Mouse (Mus musculus): ENCODE results near the gene Phlda2.
A peak's percentile ranks its signal among the peaks of the same experiment; 100 is the strongest.

The Phlda2 gene

DNA sequence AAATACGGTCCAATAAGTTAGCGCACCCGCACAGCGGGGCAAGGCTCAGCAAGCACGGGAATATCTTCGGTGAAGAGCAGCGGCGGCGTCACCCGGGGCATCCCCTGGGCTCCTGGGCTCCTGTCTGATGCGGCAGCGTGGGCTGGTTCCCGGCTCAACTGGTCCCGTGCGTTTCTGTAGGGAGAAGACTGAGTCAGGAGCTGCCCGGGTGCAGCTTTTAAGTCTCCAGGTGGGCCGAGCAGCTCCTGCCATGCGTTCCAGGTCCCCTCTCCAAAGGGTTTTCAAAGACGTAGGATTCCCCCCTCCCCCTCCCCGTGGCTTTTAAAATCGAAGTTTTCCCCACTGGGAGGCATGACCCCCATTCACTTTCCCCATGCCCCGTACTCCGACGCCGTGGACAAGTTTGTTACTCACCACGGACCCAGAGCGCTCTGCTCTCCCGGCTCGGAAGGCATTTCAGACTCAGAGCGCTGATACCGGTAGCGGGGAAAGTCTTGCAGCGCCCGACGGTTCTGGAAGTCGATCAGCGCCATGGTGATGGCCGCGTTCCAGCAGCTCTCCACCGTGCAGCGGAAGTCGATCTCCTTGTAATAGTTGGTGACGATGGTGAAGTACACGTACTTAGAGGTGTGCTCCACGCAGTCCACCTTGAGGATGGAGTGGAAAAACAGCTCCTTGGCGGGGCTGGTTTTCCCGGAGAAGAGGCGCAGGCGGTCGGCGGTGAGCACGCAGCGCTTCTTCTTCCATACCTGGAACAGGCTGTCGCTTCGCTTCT is 1.1 kb downstream of the Phlda2 start:
- no peak for DNase-seq (ENCODE audit: low spot score)

DNA sequence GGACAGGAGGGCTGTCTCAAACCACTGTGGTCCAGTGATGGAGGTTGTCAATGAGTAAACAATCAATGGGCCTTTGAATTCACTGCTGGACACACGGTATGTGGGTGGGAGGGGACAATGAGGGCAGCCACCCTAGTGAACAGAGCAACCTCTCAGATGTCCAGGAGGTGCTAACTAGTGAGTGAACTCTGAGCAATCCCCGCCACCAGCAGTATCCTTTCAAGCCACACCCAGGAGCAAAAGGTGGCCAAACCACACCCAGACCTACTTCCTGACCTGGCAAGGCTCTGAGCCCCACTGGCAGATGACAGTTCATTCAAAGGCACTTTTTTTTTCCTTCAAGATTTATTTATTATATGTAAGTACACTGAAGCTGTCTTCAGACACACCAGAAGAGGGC is 2.0 kb downstream of the Phlda2 start:
- DNase-seq (ENCODE audit: low spot score), result no peak

- no peak for DNase-seq (ENCODE audit: low spot score)
Measured at GRCm38 (mm10) chr7:143498584-143498983, 4.4 kb downstream of the Phlda2 start.

DNA sequence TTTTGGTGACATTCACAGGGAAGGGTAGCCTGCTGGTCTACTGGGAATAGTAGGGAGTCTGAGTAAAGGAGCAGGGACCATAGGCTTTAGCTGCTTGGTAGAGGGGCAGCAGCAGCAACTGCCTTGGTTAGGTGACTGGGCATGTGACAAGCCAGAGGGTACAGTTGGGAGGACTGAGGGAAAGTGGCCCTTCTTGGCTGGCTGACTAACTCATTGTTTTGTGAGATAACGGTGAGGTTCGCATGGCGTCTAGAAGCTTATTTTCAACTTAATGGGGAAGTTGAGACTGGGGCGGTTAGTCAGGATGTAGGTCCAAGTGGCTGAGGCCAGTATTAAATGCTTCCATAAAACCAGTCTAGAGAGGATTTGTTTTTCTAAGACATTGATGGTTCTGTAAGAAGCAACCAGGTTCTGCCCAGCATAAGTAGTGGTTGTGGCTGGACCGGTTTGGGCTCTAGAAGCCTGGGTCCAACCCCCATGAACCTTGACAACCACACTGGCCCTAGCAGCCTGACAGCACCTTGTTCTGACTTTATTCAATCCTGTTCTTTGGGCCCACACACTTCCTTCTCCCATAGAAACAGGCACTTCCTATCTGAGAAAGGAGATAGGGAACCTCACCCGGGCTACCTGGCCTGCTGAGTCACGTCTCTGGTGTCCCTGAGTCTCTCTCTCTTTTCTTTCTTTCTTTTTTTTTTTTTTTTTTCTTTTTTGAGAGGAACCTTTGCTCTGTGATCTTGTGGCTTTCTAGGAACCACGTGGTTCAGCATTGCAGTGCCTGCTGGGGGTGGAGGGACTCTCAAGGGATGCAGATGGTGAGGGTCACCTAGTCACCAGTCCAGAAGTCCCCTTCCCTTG is 7.6 kb downstream of the Phlda2 start:
- DNase-seq (ENCODE audit: low spot score), result no peak

- no peak for DNase-seq (ENCODE audit: low spot score)
Measured at GRCm38 (mm10) chr7:143493616-143494126, 9.3 kb downstream of the Phlda2 start.

DNA sequence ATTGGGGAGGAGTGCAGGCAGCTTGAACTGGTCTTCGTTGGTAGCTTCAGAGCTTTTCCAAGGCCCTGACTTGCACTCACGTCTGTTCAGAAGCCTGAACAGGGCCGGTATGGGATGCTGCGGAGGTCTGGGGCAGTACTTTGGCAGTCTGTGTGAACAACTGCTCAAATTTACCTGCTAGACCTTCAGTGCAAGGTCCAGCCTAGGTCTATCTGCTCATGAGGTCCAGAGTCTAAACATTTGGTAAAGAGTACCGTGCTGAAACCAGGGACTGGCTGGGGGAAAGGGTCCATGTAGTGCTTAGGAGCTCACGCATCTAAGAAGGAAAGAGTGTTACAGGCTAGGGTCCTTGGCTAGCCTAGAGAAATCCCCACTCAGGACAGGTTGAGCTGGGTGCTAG is 13.2 kb downstream of the Phlda2 start:
- DNase-seq (ENCODE audit: low spot score), result no peak

DNA sequence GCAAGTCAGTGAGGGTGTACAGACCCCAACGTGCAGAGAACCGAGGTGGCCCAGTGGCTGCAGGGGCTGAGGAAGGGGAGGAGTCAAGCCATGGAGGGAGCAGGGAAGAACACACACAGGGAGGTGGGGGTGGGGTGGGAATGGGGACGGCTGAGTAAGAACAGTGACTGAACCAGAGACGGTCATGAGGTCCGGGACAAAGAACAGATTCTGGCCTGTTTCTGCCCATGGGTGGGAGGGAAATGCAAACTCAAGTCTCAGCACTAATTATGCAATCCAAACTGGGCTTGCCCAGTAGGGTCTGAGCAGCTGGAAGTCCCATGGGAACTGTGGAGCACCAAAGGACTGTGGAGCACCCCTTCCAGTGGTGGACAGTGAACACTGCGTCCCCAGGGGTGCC is 20.4 kb downstream of the Phlda2 start:
- no peak for DNase-seq (ENCODE audit: low spot score)

GRCm38 (mm10) chr7:143481806-143482387 is 21.1 kb downstream of the Phlda2 start:
- DNase-seq (ENCODE audit: low spot score), result no peak

GRCm38 (mm10) chr7:143480498-143480897 is 22.5 kb downstream of the Phlda2 start:
- peak; percentile 68 for DNase-seq (ENCODE audit: low spot score)

DNA sequence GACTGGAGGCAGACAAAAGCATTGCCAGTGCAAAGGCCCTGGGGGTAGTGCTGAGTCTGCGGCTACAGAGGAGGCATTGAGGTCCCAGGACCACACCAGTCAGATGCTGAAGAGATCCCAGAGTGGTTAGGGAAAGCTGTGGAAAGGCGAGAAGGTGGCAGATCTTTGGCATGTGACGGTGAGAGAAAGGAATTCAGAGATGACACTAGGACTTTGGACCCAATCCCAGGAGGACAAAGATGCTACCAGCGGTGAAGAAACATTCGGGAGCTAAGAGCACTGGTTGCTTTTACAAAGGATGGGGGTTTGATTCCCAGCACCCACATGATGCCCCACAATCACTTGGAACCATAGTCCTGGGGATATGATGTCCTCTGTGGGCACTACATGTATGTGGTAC is 25.1 kb downstream of the Phlda2 start:
- no peak for DNase-seq (ENCODE audit: low spot score)

DNA sequence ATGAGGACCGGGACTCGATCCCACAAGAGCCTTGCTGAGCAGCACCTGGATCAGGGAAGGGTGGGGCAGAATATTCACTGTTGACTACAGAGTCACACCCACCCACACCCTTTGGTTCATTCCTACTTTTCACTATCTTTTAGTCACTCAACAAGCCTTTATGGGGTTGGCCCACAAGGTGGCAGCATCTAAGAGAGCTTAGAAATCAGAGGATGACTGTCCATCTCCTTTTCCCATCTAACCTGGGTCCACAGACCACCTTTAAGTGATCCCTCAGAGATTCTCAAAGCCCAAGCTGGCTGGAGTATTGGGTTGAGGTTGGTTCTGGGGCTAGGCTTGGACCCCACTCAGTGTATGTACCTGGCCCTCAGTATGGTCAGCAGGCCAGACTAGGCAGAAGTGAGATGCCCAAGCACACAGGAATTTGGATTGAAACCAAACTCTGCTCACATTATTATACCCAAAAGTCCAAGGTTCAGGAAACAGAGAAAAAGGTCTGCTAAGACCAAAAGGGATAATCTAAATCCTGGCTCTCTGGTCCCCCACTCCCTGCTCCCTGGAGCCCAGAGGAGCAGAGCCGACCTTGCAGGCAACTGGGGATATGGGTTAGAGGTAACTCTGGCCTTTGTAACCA is 26.1 kb downstream of the Phlda2 start:
- DNase-seq (ENCODE audit: low spot score), result no peak

GRCm38 (mm10) chr7:143475876-143476275 is 27.1 kb downstream of the Phlda2 start:
- no peak for DNase-seq (ENCODE audit: low spot score)

GRCm38 (mm10) chr7:143474811-143475210 is 28.1 kb downstream of the Phlda2 start:
- DNase-seq (ENCODE audit: low spot score), result no peak

DNA sequence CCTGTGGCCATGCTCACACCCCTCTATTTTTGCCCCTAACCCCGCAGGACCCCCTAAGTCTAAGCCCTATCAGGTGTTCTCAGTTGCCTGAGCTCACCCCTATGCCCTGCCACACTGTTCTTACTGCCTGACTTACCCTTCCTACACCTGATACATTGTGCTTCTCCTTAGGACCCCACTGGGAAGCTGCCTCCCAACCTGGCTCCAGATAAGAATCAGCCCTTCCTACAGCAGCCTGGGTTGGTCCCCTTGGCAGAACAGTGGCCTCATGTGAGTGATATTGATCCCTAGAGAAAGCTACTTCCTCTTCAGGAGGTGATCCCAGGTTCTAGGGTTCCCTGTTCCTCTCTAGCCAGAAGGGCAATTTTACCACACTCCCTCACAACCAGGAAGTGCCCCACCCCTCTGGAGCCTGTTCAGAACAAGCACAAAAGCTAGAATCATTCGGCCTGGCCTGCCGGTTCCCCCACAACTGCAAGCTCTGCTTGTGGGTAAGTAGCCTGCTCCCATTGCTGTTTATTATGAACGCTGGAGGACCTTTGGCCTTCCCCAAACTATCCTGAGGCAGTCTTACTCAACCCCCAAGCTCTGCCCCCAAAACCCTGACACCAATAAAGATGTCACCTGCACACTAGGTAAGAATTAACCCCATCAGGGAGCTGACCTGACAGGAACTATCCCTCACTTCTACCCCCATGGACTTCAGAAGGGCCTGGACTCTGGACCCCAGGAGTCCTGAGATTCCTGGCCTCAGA is 29.4 kb downstream of the Phlda2 start, which contains the start of gene Slc22a18:
Slc22a18 (plus strand) TSS at position 390 of the 755 bp plus-strand sequence.
- DNase-seq (ENCODE audit: low spot score), result no peak

- DNase-seq (ENCODE audit: low spot score), result peak; percentile 60
Measured at GRCm38 (mm10) chr7:143469946-143470345, 33.0 kb downstream of the Phlda2 start.

DNA sequence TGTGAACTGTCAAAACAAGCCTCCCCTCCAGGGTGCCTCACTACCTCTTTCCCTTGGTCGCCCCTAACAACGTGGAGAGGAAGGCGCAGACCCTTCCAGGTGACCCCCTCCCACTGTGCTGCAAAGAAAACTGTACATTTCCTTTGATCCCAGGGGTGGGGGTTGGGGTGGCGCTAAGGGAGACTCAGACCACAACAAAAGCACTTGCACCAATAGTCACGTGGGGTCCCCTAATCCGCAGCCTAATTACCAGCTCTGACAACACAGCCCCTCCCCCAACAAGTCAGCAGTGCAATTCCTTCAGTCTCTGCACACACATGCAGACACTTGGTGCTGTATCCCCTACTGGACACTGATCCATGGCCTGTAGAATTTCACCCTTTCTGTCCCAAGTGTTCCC is 35.2 kb downstream of the Phlda2 start:
- DNase-seq (ENCODE audit: low spot score), result no peak

- peak; percentile 80 for DNase-seq (ENCODE audit: low spot score)
Measured at GRCm38 (mm10) chr7:143466099-143466677, 36.8 kb downstream of the Phlda2 start.

GRCm38 (mm10) chr7:143464811-143465560 is 38.0 kb downstream of the Phlda2 start:
- DNase-seq (ENCODE audit: low spot score), result no peak

- DNase-seq (ENCODE audit: low spot score), result peak; percentile 52
Measured at GRCm38 (mm10) chr7:143463865-143464415, 39.0 kb downstream of the Phlda2 start.

- no peak for DNase-seq (ENCODE audit: low spot score)
Measured at GRCm38 (mm10) chr7:143462516-143462915, 40.4 kb downstream of the Phlda2 start.
